In genomic region chr12:102949395-102950208, GRCm38 (mm10) we compare ENCODE assay signal across 9 mouse cellular contexts. TPM values are rescaled to one million over a fixed set of nuclear protein-coding genes. Genes with fewer than 3 reads are reported as not detected.
A peak's percentile ranks its signal among the peaks of the same experiment; 100 is the strongest.
DNase-seq lines count a peak whose midpoint lies in the region; ATAC-seq and TF ChIP-seq lines count a peak whose summit lies in the region.
"Had no signal": no experiment of that assay in that cellular context is flagged by ENCODE, and none has a peak within 500 bp of the region (broad histone marks: within the 10 kb centered on the region; RNA-seq: fewer than 3 reads in every experiment).

No protein-coding gene starts in this region.

- ATAC-seq in granulocyte monocyte progenitor cell, adult 5-6 weeks (replicated peaks; ENCODE audit: poor library complexity, severe bottlenecking): peak; percentile 53
- ATAC-seq in kidney, postnatal 0 days (replicated peaks; ENCODE audit: low FRiP score, low read depth): peak; percentile 85
- peak; percentile 81 for ATAC-seq in limb, embryonic 14.5 days (ENCODE audit: low FRiP score, low read depth)

- no peaks in the 10 kb centered on the region for H3K36me3 ChIP-seq in heart, embryonic 10.5 days
- H3K36me3 ChIP-seq in kidney, postnatal 0 days (ENCODE audit: insufficient read depth, low read length): no peaks in the 10 kb centered on the region
- H3K36me3 ChIP-seq in limb, embryonic 14.5 days (ENCODE audit: control insufficient read depth, insufficient read depth, low read length): no peaks in the 10 kb centered on the region
- no peaks in the 10 kb centered on the region for H3K36me3 ChIP-seq in myocyte (ENCODE audit: control insufficient read depth, insufficient read depth)

- H3ac ChIP-seq in myocyte (ENCODE audit: control insufficient read depth, insufficient read length): no peak overlapping the region

- H3K9ac ChIP-seq in kidney, postnatal 0 days (ENCODE audit: low read depth, low read length): no peak overlapping the region
- H3K9ac ChIP-seq in limb, embryonic 14.5 days (ENCODE audit: low read depth, low read length, severe bottlenecking): no peak overlapping the region

- intact Hi-C loops in heart, postnatal 25 days (cut with DNase I): no loop called here

- H3K9me3 ChIP-seq in heart, embryonic 10.5 days: no peaks in the 10 kb centered on the region
- no peaks in the 10 kb centered on the region for H3K9me3 ChIP-seq in kidney, postnatal 0 days (replicated peaks; ENCODE audit: low read length)
- no peaks in the 10 kb centered on the region for H3K9me3 ChIP-seq in limb, embryonic 14.5 days (ENCODE audit: control insufficient read depth, low read length)

- H3K79me2 ChIP-seq in myocyte (ENCODE audit: control insufficient read depth, insufficient read depth): no peaks in the 10 kb centered on the region

- no peak overlapping the region for H3K27ac ChIP-seq in heart, embryonic 10.5 days
- H3K27ac ChIP-seq in kidney, postnatal 0 days: no peak overlapping the region
- H3K27ac ChIP-seq in limb, embryonic 14.5 days (replicated peaks; ENCODE audit: low read depth, low read length): no peak overlapping the region

- TF ChIP-seq CTCF in kidney, postnatal 0 days (IDR thresholded peaks at IDR 0.05; ENCODE audit: low read depth): no peak

- peak overlapping the region; percentile 67 for H3K4me3 ChIP-seq in heart, embryonic 10.5 days
- H3K4me3 ChIP-seq in kidney, postnatal 0 days (replicated peaks; ENCODE audit: low read depth, low read length): peak overlapping the region; percentile 48
- peak overlapping the region; percentile 43 for H3K4me3 ChIP-seq in limb, embryonic 14.5 days (replicated peaks; ENCODE audit: low read length)
- H3K4me3 ChIP-seq in myocyte: no peak overlapping the region

- H3K27me3 ChIP-seq in heart, embryonic 10.5 days (ENCODE audit: insufficient read depth, poor library complexity, severe bottlenecking): peaks cover 22% of the 10 kb centered on the region
- 0 out of 2 replicates have a peak, but pooled peaks cover 4% of the 10 kb centered on the region for H3K27me3 ChIP-seq in kidney, postnatal 0 days (ENCODE audit: insufficient read depth, low read length)
- peaks cover 31% of the 10 kb centered on the region for H3K27me3 ChIP-seq in limb, embryonic 14.5 days (ENCODE audit: control insufficient read depth, insufficient read depth, low read length)
- no peaks in the 10 kb centered on the region for H3K27me3 ChIP-seq in myocyte (ENCODE audit: control insufficient read depth, insufficient read depth, insufficient read length)
- H3K27me3 ChIP-seq: CH12.LX had no signal

- DNase-seq in heart, embryonic 10.5 days (ENCODE audit: low spot score): peak; percentile 75
- no peak for DNase-seq in heart, postnatal 25 days (ENCODE audit: low spot score)
- peak; percentile 74 to 78 for DNase-seq in cerebellum, postnatal 36 days
- peak; percentile 52 for DNase-seq in kidney, postnatal 0 days (ENCODE audit: low spot score)
- peak; percentile 73 for DNase-seq in limb, embryonic 14.5 days (ENCODE audit: low spot score)
- peak; percentile 13 for DNase-seq in thymus, postnatal 25 days

- no peak for TF ChIP-seq POLR2A in limb, embryonic 14.5 days (IDR thresholded peaks at IDR 0.05; ENCODE audit: borderline replicate concordance, extremely low read depth, insufficient read depth, insufficient read length)
- no peak for TF ChIP-seq POLR2A in myocyte (IDR thresholded peaks at IDR 0.05; ENCODE audit: insufficient read length, low read depth)

- H3K4me2 ChIP-seq in kidney, postnatal 0 days (ENCODE audit: low read length): peak overlapping the region; percentile 93
- peak overlapping the region; percentile 84 for H3K4me2 ChIP-seq in limb, embryonic 14.5 days (replicated peaks; ENCODE audit: low read depth, low read length, severe bottlenecking)
- H3K4me2 ChIP-seq in myocyte (ENCODE audit: low read depth): no peak overlapping the region

- H3K4me1 ChIP-seq in heart, embryonic 10.5 days: peaks cover 14% of the 10 kb centered on the region
- H3K4me1 ChIP-seq in kidney, postnatal 0 days (replicated peaks; ENCODE audit: insufficient read depth, low read length): peaks cover 12% of the 10 kb centered on the region; the same call in 1 of the 2 replicates
- H3K4me1 ChIP-seq in limb, embryonic 14.5 days (ENCODE audit: control insufficient read depth, insufficient read depth, low read length): peaks cover 7% of the 10 kb centered on the region; the same call in 1 of the 2 replicates

- under 1% methylated on average over 42 of the region's 42 CpGs for WGBS in heart, embryonic 10.5 days
- under 1% methylated on average over 42 of the region's 42 CpGs for WGBS in kidney, postnatal 0 days
- WGBS in limb, embryonic 14.5 days: under 1% methylated on average over 40 of the region's 42 CpGs

TF ChIP-seq in myocyte, 11 proteins besides CTCF, POLR2A, EP300 and RAD21:
- TF ChIP-seq SRF (IDR thresholded peaks at IDR 0.05; ENCODE audit: control insufficient read depth, insufficient read length, low read depth) (no peak), MYOG (IDR thresholded peaks at IDR 0.05; ENCODE audit: control insufficient read depth in 1 of 3, insufficient read depth in 1 of 3, insufficient read length in 2 of 3, low read depth in 2 of 3) (no peak), MAX (IDR thresholded peaks at IDR 0.05; ENCODE audit: low read depth) (no peak), REST (IDR thresholded peaks at IDR 0.05; ENCODE audit: insufficient read depth, insufficient read length) (peak; percentile 68)

RNA-seq across cellular contexts. Expression of gene Unc79, which starts 0.9 kb away (rescaled TPM):
- 0.22 and 0.33 TPM in 2 replicates for polyA plus RNA-seq in heart, embryonic 10.5 days (2016; fragmentation: Nextera tagmentation; extraction: Ambion mirVana)
- total RNA-seq in heart, postnatal 25 days (2021): under 1 TPM; 0.06 to 0.13 TPM
- not detected in 2 replicates for total RNA-seq in granulocyte monocyte progenitor cell, adult 5-6 weeks (2014; fragmentation: Nextera tagmentation)
- not detected in 2 replicates for total RNA-seq in granulocyte monocyte progenitor cell, adult 5-6 weeks (2017)
- 0.07 and 0.11 TPM in 2 replicates for polyA plus RNA-seq in kidney, postnatal 0 days (2015; fragmentation: Nextera tagmentation; extraction: Ambion mirVana)
- polyA plus RNA-seq in limb, embryonic 14.5 days (2012; rRNA removed): 0.45 TPM in 2 replicates
- 0.04 and 0.19 TPM in 2 replicates for polyA plus RNA-seq in limb, embryonic 14.5 days (2014; fragmentation: Nextera tagmentation; extraction: Ambion mirVana)
- polyA plus RNA-seq in myocyte (2012; fragmentation: generic; extraction: Trizol): not detected

RNA-seq across cellular contexts. Expression of gene Cox8c, which starts 50.5 kb away (rescaled TPM):
- polyA plus RNA-seq in heart, embryonic 10.5 days (2016; fragmentation: Nextera tagmentation; extraction: Ambion mirVana): not detected in 2 replicates
- not detected for total RNA-seq in heart, postnatal 25 days (2021)
- total RNA-seq in granulocyte monocyte progenitor cell, adult 5-6 weeks (2014; fragmentation: Nextera tagmentation): not detected in 2 replicates
- not detected in 2 replicates for total RNA-seq in granulocyte monocyte progenitor cell, adult 5-6 weeks (2017)
- not detected in 2 replicates for polyA plus RNA-seq in kidney, postnatal 0 days (2015; fragmentation: Nextera tagmentation; extraction: Ambion mirVana)
- polyA plus RNA-seq in limb, embryonic 14.5 days (2012; rRNA removed): not detected in 2 replicates
- polyA plus RNA-seq in limb, embryonic 14.5 days (2014; fragmentation: Nextera tagmentation; extraction: Ambion mirVana): not detected in 2 replicates
- polyA plus RNA-seq in myocyte (2012; fragmentation: generic; extraction: Trizol): not detected
- total RNA-seq: CH12.LX had no signal
